Mouse (Mus musculus): Measurements from ENCODE around the gene Olfr1382. TPM values are rescaled to one million over a fixed set of nuclear protein-coding genes. Genes with fewer than 3 reads are reported as not detected.

Olfr1382 gene
- not detected for polyA plus RNA-seq (2017; shearing (Covaris generic))

GRCm38 (mm10) chr11:49527947-49528346 is at the start of gene Olfr1382:
Gene Olfr1382 (plus strand): TSS chr11:49528247.

GRCm38 (mm10) chr11:49488770-49489169 is 39.3 kb upstream of the Olfr1382 start, which contains the start of gene Olfr1385:
Gene Olfr1385 (plus strand): TSS chr11:49489070.

GRCm38 (mm10) chr11:49519348-49519747 is 8.7 kb upstream of the Olfr1382 start, which contains the start of gene Olfr1383:
Gene Olfr1383 (plus strand): TSS chr11:49519648.

GRCm38 (mm10) chr11:49543149-49543548 is 15.1 kb downstream of the Olfr1382 start, which contains the start of gene Olfr1381:
Gene Olfr1381 (plus strand): TSS chr11:49543449.

GRCm38 (mm10) chr11:49556578-49556977 is 28.5 kb downstream of the Olfr1382 start, which contains the start of gene Olfr1380:
Gene Olfr1380 (plus strand): TSS chr11:49556878.

Other genes starting within 250 kb of the Olfr1382 start
- not detected for gene Olfr1393, start 249.9 kb upstream of the Olfr1382 start, polyA plus RNA-seq (2017; shearing (Covaris generic))
- not detected for gene Olfr1392, start 243.0 kb upstream of the Olfr1382 start, polyA plus RNA-seq (2017; shearing (Covaris generic))
- not detected for gene Olfr10, start 223.5 kb upstream of the Olfr1382 start, polyA plus RNA-seq (2017; shearing (Covaris generic))
- gene Olfr1391, start 205.5 kb upstream of the Olfr1382 start, polyA plus RNA-seq (2017; shearing (Covaris generic)) = not detected
- gene Olfr1390, start 193.1 kb upstream of the Olfr1382 start, polyA plus RNA-seq (2017; shearing (Covaris generic)) = not detected
- not detected for gene Olfr1389, start 105.2 kb upstream of the Olfr1382 start, polyA plus RNA-seq (2017; shearing (Covaris generic))
- 0.09 TPM for gene Olfr1388, start 91.6 kb upstream of the Olfr1382 start, polyA plus RNA-seq (2017; shearing (Covaris generic))
- not detected for gene Olfr1387, start 72.9 kb upstream of the Olfr1382 start, polyA plus RNA-seq (2017; shearing (Covaris generic))
- not detected for gene Olfr1386, start 63.2 kb upstream of the Olfr1382 start, polyA plus RNA-seq (2017; shearing (Covaris generic))
- gene Olfr1385, start 39.2 kb upstream of the Olfr1382 start, polyA plus RNA-seq (2017; shearing (Covaris generic)) = 0.15 TPM
- gene Olfr1384, start 21.5 kb upstream of the Olfr1382 start, polyA plus RNA-seq (2017; shearing (Covaris generic)) = not detected
- gene Olfr1383, start 8.6 kb upstream of the Olfr1382 start, polyA plus RNA-seq (2017; shearing (Covaris generic)) = not detected
- gene Olfr1381, start 15.2 kb downstream of the Olfr1382 start, polyA plus RNA-seq (2017; shearing (Covaris generic)) = not detected
- not detected for gene Olfr1380, start 28.6 kb downstream of the Olfr1382 start, polyA plus RNA-seq (2017; shearing (Covaris generic))
- not detected for gene Flt4, start 81.0 kb downstream of the Olfr1382 start, polyA plus RNA-seq (2017; shearing (Covaris generic))
- not detected for gene Scgb3a1, start 135.4 kb downstream of the Olfr1382 start, polyA plus RNA-seq (2017; shearing (Covaris generic))
- 14.0 TPM for gene Cnot6, start 184.5 kb downstream of the Olfr1382 start, polyA plus RNA-seq (2017; shearing (Covaris generic))

Measured in activated CD4-positive, CD25-positive, alpha-beta regulatory T cell, adult 9 weeks (primary cell).